Mouse (Mus musculus) heart, embryonic 11.5 days (tissue): ENCODE measurements around the gene Smim22. TPM values are rescaled to one million over a fixed set of nuclear protein-coding genes. Genes with fewer than 3 reads are reported as not detected.
A peak's percentile ranks its signal among the peaks of the same experiment; 100 is the strongest.

ENCODE experiments used
- ATAC-seq: fragments of 200-750 bp; cut with Nextera tagmentation; replicated peaks from 2 replicates; pipeline ENCODE4 v1.8.0; 2017; ENCODE audit warnings: moderate library complexity; ENCODE audit not compliant: insufficient number of reproducible peaks, low FRiP score, low TSS enrichment
- H3K27ac ChIP-seq: fragments of 300-500 bp; sonication (generic); 2 replicates; pipeline ENCODE4 v1.5.1; 2014; ENCODE audit warnings: mild to moderate bottlenecking, low read depth, low read length
- H3K27me3 ChIP-seq: fragments of 300-500 bp; sonication (generic); 2 replicates; pipeline ENCODE4 v1.6.1; 2014; ENCODE audit warnings: mild to moderate bottlenecking, low read length, mixed read lengths; ENCODE audit not compliant: control insufficient read depth, insufficient read depth
- H3K36me3 ChIP-seq: fragments of 300-500 bp; sonication (generic); 2 replicates; pipeline ENCODE4 v1.6.1; 2014; ENCODE audit warnings: mild to moderate bottlenecking, low read length, moderate library complexity, mixed read lengths; ENCODE audit not compliant: control insufficient read depth, insufficient read depth
- H3K4me1 ChIP-seq: fragments of 300-500 bp; sonication (generic); 2 replicates; pipeline ENCODE4 v1.6.1; 2014; ENCODE audit warnings: low read length; ENCODE audit not compliant: control insufficient read depth, insufficient read depth
- H3K4me2 ChIP-seq: fragments of 300-500 bp; sonication (generic); 2 replicates; pipeline ENCODE4 v1.6.1; 2014; ENCODE audit warnings: mild to moderate bottlenecking, moderate library complexity
- H3K4me3 ChIP-seq: fragments of 300-500 bp; sonication (generic); 2 replicates; pipeline ENCODE4 v1.5.1; 2014; ENCODE audit warnings: low read depth, low read length
- H3K9ac ChIP-seq: fragments of 300-500 bp; sonication (generic); 2 replicates; pipeline ENCODE4 v1.6.1; 2014; ENCODE audit warnings: mild to moderate bottlenecking, low read depth, low read length, moderate library complexity
- H3K9me3 ChIP-seq: fragments of 300-500 bp; sonication (generic); replicated peaks from 2 replicates; pipeline ENCODE4 v1.6.1; 2016; ENCODE audit warnings: low read length; ENCODE audit not compliant: control insufficient read depth
- WGBS: fragments of 180-500 bp; shearing (Covaris S2); extraction: QIAGEN DNeasy Blood & Tissue Kit; methylation state at CpG from one replicate; pipeline ENCODE4 v1.1.7; 2014; ENCODE audit not compliant: insufficient replicate concordance; 5-methylcytosine and 5-hydroxymethylcytosine counted together
- polyA plus RNA-seq: library from polyadenylated mRNA; unstranded; fragments of >200 nt; fragmentation: Nextera tagmentation; extraction: Ambion mirVana; gene quantifications from 2 replicates; pipeline ENCODE4 v1.2.1, GENCODE M21; 2014

The Smim22 gene
- polyA plus RNA-seq, 1 experiment from 2014 or later, result 3.2 TPM

DNA sequence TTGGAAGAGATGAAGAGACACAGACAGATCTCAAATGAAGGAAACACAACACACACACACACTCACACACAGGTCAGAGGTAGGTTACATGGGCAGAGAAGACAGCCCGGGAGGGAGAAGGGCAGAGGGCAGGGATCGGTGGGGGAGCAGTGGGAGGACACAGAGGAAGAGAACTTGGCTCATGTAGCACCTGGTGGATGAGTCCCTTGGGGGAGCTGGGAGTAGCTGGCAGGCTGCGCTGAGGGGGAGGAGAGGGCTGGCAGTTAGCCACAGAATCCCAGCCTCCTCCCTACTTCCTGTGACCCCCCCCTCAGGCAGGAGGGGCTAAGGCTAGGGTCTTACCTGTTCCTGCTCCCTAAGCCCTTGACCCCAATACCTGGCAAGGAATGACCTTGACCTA lies 9.5 kb upstream of the Smim22 start, which contains the start of gene Sept12:
Gene Sept12 (minus strand): TSS at position 300 of the 400 bp plus-strand sequence.
- H3K27me3 ChIP-seq, result no peaks in the 10 kb centered on the region
- ATAC-seq, result no peak
- H3K27ac ChIP-seq, result no peak within 1 kb of the TSS
- no peaks in the 10 kb centered on the region for H3K9me3 ChIP-seq
- H3K4me1 ChIP-seq, result 0 out of 2 replicates have a peak, but pooled peaks cover 2% of the 10 kb centered on the region
- WGBS, result 50% methylated on average over 2 of the region's 3 CpGs
- H3K36me3 ChIP-seq, result no peaks in the 10 kb centered on the region
- no peak within 1 kb of the TSS for H3K9ac ChIP-seq
- H3K4me2 ChIP-seq, result no peak within 1 kb of the TSS
- no peak within 1 kb of the TSS for H3K4me3 ChIP-seq

DNA sequence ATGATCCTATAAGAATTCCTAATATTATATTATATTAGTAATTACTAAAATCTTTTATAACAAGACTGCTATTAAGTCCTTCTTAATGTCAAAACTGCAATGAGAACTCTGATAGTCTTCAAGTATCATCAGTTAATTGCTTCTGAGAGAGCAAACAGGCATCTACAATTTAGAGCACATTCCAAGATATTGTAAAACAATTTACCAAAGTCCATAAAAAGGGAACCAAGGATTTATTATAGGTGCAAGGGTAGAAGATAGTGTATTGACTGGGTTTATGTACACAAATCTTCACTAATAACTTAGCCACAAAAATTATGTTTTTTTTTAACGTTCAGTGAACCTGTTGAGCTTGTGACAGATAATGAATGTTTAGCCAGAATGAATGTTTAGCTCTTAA lies 8.1 kb upstream of the Smim22 start:
- no peak overlapping the region for H3K27ac ChIP-seq
- no peak for ATAC-seq
- 0 out of 2 replicates have a peak, but pooled peaks cover 2% of the 10 kb centered on the region for H3K4me1 ChIP-seq
- no peaks in the 10 kb centered on the region for H3K36me3 ChIP-seq
- H3K9me3 ChIP-seq, result no peaks in the 10 kb centered on the region
- no peak overlapping the region for H3K4me2 ChIP-seq
- no peak overlapping the region for H3K4me3 ChIP-seq
- no peak overlapping the region for H3K9ac ChIP-seq
- WGBS, result 65% methylated on average over 1 of the region's 1 CpGs
- no peaks in the 10 kb centered on the region for H3K27me3 ChIP-seq

DNA sequence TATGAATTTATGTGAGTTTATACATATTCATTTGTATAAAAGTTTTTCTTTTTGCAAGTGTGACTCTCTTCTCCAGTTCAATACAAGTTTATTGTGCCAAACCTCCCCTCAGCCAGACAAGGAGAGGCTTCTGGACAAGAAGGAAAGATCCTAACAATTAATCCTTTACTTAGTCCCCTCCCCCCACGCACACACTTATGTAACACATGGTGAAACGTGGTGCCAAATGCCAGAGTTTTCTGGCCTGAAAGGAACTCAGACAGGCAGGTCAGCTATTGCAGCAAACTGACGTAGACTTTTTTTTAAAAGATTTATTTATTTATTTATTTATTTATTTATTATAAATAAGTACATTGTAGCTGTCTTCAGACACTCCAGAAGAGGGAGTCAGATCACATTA lies 6.5 kb upstream of the Smim22 start:
- Histone ChIP-seq H3K4me2 (no peak overlapping the region), H3K4me3 (no peak overlapping the region), H3K36me3 (no peaks in the 10 kb centered on the region), H3K4me1 (0 out of 2 replicates have a peak, but pooled peaks cover 2% of the 10 kb centered on the region), H3K27ac (no peak overlapping the region), H3K27me3 (no peaks in the 10 kb centered on the region), H3K9me3 (no peaks in the 10 kb centered on the region), H3K9ac (no peak overlapping the region)
- WGBS, result 71% methylated on average over 3 of the region's 3 CpGs
- no peak for ATAC-seq

DNA sequence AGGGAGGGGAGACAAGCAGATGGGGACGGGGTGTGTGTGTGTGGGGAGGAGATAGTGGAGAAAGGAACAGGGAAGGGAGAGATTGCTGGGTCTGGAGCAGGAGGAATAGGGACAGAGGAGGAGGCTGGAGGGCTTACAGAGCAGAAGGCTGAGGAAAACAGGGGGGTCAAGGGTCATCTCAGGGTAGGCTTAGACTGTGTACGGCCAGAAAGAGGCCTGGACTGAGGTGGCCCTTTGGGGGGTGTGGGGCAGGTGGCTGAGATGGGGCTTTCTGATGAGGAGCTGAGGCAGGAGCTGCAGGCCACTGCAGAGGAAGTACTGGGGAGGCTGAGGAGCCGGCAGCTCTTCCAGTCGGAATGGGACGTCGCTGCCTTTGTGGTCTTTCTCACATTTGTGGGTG lies 404 bp downstream of the Smim22 start:
- no peaks in the 10 kb centered on the region for H3K36me3 ChIP-seq
- H3K9ac ChIP-seq, result no peak overlapping the region; the same call in 1 of the 2 replicates
- no peak overlapping the region for H3K27ac ChIP-seq
- H3K4me3 ChIP-seq, result no peak overlapping the region
- H3K27me3 ChIP-seq, result no peaks in the 10 kb centered on the region
- H3K4me1 ChIP-seq, result peaks cover 10% of the 10 kb centered on the region; the same call in 1 of the 2 replicates
- 0 out of 2 replicates have a peak, but pooled peaks have one; percentile 16 for ATAC-seq
- H3K4me2 ChIP-seq, result no peak overlapping the region
- no peaks in the 10 kb centered on the region for H3K9me3 ChIP-seq
- WGBS, result 56% methylated on average over 6 of the region's 6 CpGs

DNA sequence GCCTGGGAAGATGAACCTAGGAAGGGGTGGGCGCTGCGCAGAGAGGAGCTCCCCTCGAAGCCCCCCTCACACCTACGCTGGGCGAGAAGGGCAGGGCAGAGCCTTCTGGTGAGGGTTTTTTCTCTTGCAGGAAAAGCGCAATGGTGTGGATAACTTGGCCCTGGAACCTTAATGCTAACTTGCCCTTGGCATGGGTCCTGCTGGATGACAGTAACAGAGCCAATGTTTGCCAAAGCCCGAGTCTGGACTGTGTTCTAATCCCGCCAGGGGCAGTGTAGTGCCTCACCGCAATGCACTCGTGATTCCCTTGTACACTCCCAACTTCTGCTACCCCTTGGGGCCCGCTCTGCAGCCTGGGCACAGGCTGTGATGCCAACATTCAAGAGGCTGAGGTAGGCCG lies 988 bp downstream of the Smim22 start:
- Histone ChIP-seq H3K9ac (no peak overlapping the region), H3K27ac (no peak overlapping the region), H3K9me3 (no peaks in the 10 kb centered on the region), H3K4me1 (peaks cover 15% of the 10 kb centered on the region; the same call in 1 of the 2 replicates), H3K36me3 (no peaks in the 10 kb centered on the region), H3K4me2 (no peak overlapping the region), H3K27me3 (no peaks in the 10 kb centered on the region), H3K4me3 (no peak overlapping the region)
- no peak for ATAC-seq
- WGBS, result 77% methylated on average over 12 of the region's 12 CpGs

DNA sequence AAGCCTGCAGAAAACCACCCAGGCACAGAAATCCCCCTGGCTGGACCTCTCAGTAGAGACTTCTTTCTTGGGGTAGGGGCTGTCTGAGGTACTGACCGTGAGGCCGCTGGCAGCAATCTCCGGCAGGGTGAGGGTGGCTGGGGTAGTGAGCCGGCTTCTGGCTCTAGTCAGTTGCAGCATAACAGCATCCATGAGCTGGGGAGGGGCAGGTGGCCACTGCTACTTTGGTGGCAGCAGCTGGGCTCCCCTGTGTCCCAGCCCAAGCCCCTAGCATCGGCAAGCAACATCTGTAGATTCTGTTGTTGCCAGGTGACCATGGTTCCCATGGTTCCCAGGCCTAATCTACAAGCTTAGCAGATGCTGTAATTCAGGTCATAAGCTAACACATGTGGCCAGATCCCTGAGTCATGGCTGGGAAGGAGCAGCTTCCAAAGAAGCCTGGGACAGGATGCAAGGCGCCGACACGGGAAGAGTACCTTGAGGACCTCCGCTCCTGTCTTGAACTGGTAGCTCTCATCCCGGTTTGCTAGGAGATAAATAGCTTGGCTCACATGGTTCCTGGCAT lies 3.4 kb downstream of the Smim22 start:
- H3K27ac ChIP-seq, result no peak overlapping the region
- no peaks in the 10 kb centered on the region for H3K27me3 ChIP-seq
- H3K4me1 ChIP-seq, result peaks cover 15% of the 10 kb centered on the region; the same call in 1 of the 2 replicates
- H3K36me3 ChIP-seq, result peaks cover 8% of the 10 kb centered on the region
- no peak for ATAC-seq
- no peaks in the 10 kb centered on the region for H3K9me3 ChIP-seq
- no peak overlapping the region for H3K4me2 ChIP-seq
- H3K4me3 ChIP-seq, result no peak overlapping the region
- 85% methylated on average over 10 of the region's 10 CpGs for WGBS
- H3K9ac ChIP-seq, result no peak overlapping the region

DNA sequence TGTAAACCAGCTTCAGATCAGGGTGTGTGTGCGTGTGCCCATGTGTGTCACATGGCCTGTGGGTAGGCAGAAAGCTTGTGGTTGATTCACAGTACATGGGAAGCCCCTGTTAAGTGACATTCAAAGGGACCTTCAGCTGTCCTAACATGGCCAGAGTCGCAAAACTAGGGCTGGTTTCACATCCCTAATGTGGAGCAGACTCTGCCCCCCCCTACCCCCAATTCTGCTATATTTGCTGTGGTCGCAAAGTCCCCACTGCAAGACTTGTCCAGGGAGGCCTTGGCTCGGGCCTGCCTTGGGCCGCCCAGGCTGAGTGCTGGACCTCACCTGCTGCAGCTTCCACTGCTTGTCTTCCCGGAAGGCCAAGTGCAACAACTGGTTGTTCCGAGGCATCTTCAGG lies 4.2 kb downstream of the Smim22 start:
- Histone ChIP-seq H3K27me3 (no peaks in the 10 kb centered on the region), H3K36me3 (peaks cover 11% of the 10 kb centered on the region), H3K4me1 (peaks cover 15% of the 10 kb centered on the region; the same call in 1 of the 2 replicates), H3K4me3 (no peak overlapping the region), H3K9ac (no peak overlapping the region), H3K4me2 (no peak overlapping the region), H3K27ac (no peak overlapping the region), H3K9me3 (no peaks in the 10 kb centered on the region)
- 85% methylated on average over 7 of the region's 7 CpGs for WGBS
- ATAC-seq, result no peak

DNA sequence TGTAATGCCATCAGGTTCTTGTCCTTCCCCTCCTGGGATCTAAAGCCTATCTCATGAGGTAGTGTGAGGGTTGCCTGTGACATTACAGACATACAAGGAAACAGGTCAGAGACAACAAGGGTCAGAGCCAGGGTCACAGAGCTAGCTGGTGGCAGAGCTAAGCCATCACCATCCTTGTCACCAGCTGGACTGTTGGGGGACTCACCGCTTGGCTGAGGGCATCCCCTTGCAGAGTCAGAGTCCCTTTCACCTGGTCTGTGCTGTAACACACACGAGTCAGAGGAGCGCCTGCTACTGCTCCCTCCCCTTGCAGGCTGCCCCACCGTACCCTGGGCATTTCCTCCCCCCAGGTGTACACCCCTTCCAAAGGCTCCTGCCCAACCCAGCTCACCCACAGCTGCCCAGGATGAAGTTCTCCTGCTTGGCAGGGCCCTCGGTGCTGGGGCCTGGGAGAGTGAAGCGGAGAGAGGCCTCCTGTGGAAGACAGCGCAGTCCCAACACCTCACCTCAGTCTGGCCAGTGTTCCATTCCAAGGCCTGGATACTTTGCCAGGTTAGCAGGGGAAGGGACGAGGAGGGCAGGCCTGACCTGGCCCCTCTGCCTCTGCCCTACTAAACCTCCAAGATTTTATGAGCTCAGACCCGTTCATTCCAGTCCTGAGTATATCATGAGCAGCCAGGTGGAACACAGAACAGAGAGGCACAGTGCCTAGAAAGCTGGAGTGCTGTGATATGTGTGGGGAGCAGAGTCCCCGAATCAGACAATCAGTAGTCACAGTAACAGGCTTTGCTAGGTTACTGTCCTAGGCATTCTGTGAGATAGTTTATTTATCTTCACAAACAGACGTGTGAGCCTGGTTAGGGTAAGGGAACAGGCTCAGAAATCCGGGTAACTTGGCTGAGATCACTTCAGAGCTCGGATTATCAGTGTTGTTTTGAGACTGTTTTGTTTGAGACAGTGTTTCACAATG lies 5.2 kb downstream of the Smim22 start:
- peak overlapping the region; percentile 94 for H3K4me2 ChIP-seq
- H3K27me3 ChIP-seq, result no peaks in the 10 kb centered on the region
- H3K9me3 ChIP-seq, result no peaks in the 10 kb centered on the region
- WGBS, result 58% methylated on average over 13 of the region's 13 CpGs
- ATAC-seq, result no peak
- peaks cover 11% of the 10 kb centered on the region; the same call in 1 of the 2 replicates for H3K4me1 ChIP-seq
- H3K9ac ChIP-seq, result peak overlapping the region; percentile 78
- peak overlapping the region; percentile 72 for H3K4me3 ChIP-seq
- 0 out of 2 replicates have a peak overlapping the region, but pooled peaks have one; percentile 25 for H3K27ac ChIP-seq
- H3K36me3 ChIP-seq, result peaks cover 16% of the 10 kb centered on the region
